Mouse (Mus musculus): ENCODE results near the gene Sh3bp4. TPM values are rescaled to one million over a fixed set of nuclear protein-coding genes. Genes with fewer than 3 reads are reported as not detected.

Sh3bp4 gene
- total and polyA plus RNA-seq, 3 experiments, result not detected

- peaks cover 89% of the 10 kb centered on the region for H3K9me3 ChIP-seq (replicated peaks; ENCODE audit: low read length)
- in situ Hi-C loops (cut with MboI; ENCODE audit: low pct_ligation_motif_present, low pct_unique_long_range_greater_than_20kb, low sequenced_read_pairs), result loop anchor here (25.0 kb wide), 1 partner anchor 447 kb away; no protein-coding TSS in a partner anchor
- H3K4me3 ChIP-seq (replicated peaks in 1 of 3; ENCODE audit: low read depth in 2 of 3, low read length in 2 of 3, poor library complexity in 1 of 3), result no peak overlapping the region
- TF ChIP-seq JUND (conservative IDR thresholded peaks at IDR 0.05; ENCODE audit: low read depth, low read length), result no peak
- TF ChIP-seq UBTF (IDR thresholded peaks at IDR 0.05; ENCODE audit: low read depth, low read length), result no peak
- TF ChIP-seq CHD2 (IDR thresholded peaks at IDR 0.05; ENCODE audit: low read length), result no peak
- no peak for TF ChIP-seq USF1 (IDR thresholded peaks at IDR 0.05; ENCODE audit: low read depth, low read length)
- dilution Hi-C loops (cut with MboI; ENCODE audit: extremely low pct_ligation_motif_present, extremely low pct_unique_long_range_greater_than_20kb, low sequenced_read_pairs), result no loop called here
- no peak overlapping the region for H3K27ac ChIP-seq (ENCODE audit: insufficient read depth, low read depth)
- no peaks in the 10 kb centered on the region for H3K79me2 ChIP-seq (replicated peaks; ENCODE audit: control insufficient read depth, extremely low read depth, insufficient read depth, poor library complexity, severe bottlenecking)
- H3K4me1 ChIP-seq (ENCODE audit: control insufficient read depth in 1 of 2, insufficient read depth in 2 of 2), result no peaks in the 10 kb centered on the region
- DNase-seq (ENCODE audit: extremely low read depth), result no peak
- H3K4me2 ChIP-seq (ENCODE audit: insufficient read depth, low read depth, poor library complexity, severe bottlenecking), result no peak overlapping the region
- no peaks in the 10 kb centered on the region for H3K36me3 ChIP-seq (replicated peaks in 1 of 2; ENCODE audit: control insufficient read depth in 1 of 2, insufficient read depth in 1 of 2, low read length in 1 of 2)
- no peaks in the 10 kb centered on the region for H3K27me3 ChIP-seq (replicated peaks)
- H3K9ac ChIP-seq (ENCODE audit: insufficient read depth, low read depth), result no peak overlapping the region
These were observed 114.0 kb downstream of the Sh3bp4 start for GRCm38 (mm10) chr1:89184111-89184785.

GRCm38 (mm10) chr1:89184839-89185238 lies 114.6 kb downstream of the Sh3bp4 start:
- H3K4me1 ChIP-seq (ENCODE audit: control insufficient read depth in 1 of 2, insufficient read depth in 2 of 2), result no peaks in the 10 kb centered on the region
- no peak overlapping the region for H3K4me3 ChIP-seq (replicated peaks in 1 of 3; ENCODE audit: low read depth in 2 of 3, low read length in 2 of 3, poor library complexity in 1 of 3)
- no peaks in the 10 kb centered on the region for H3K27me3 ChIP-seq (replicated peaks)
- peaks cover 85% of the 10 kb centered on the region for H3K9me3 ChIP-seq (replicated peaks; ENCODE audit: low read length)
- H3K36me3 ChIP-seq (replicated peaks in 1 of 2; ENCODE audit: control insufficient read depth in 1 of 2, insufficient read depth in 1 of 2, low read length in 1 of 2), result no peaks in the 10 kb centered on the region
- no peak overlapping the region for H3K9ac ChIP-seq (ENCODE audit: insufficient read depth, low read depth)
- in situ Hi-C loops (cut with MboI; ENCODE audit: low pct_ligation_motif_present, low pct_unique_long_range_greater_than_20kb, low sequenced_read_pairs), result loop anchor here (25.0 kb wide), 1 partner anchor 448 kb away; no protein-coding TSS in a partner anchor
- dilution Hi-C loops (cut with MboI; ENCODE audit: extremely low pct_ligation_motif_present, extremely low pct_unique_long_range_greater_than_20kb, low sequenced_read_pairs), result no loop called here
- no peak overlapping the region for H3K4me2 ChIP-seq (ENCODE audit: insufficient read depth, low read depth, poor library complexity, severe bottlenecking)
- TF ChIP-seq ZKSCAN1 (IDR thresholded peaks at IDR 0.05; ENCODE audit: borderline replicate concordance, low read depth, low read length) (no peak), IRF4 (IDR thresholded peaks at IDR 0.05; ENCODE audit: low read depth, low read length) (no peak), USF1 (IDR thresholded peaks at IDR 0.05; ENCODE audit: low read depth, low read length) (no peak), CHD1 (IDR thresholded peaks at IDR 0.05; ENCODE audit: low read depth, low read length) (no peak)
- no peaks in the 10 kb centered on the region for H3K79me2 ChIP-seq (replicated peaks; ENCODE audit: control insufficient read depth, extremely low read depth, insufficient read depth, poor library complexity, severe bottlenecking)
- no peak for DNase-seq (ENCODE audit: extremely low read depth)
- H3K27ac ChIP-seq (ENCODE audit: insufficient read depth, low read depth), result no peak overlapping the region

GRCm38 (mm10) chr1:89187441-89187840 lies 117.2 kb downstream of the Sh3bp4 start:
- Histone ChIP-seq H3K4me3 (replicated peaks in 1 of 3; ENCODE audit: low read depth in 2 of 3, low read length in 2 of 3, poor library complexity in 1 of 3) (no peak overlapping the region), H3K27me3 (replicated peaks) (no peaks in the 10 kb centered on the region), H3K4me2 (ENCODE audit: insufficient read depth, low read depth, poor library complexity, severe bottlenecking) (no peak overlapping the region), H3K9ac (ENCODE audit: insufficient read depth, low read depth) (no peak overlapping the region), H3K27ac (ENCODE audit: insufficient read depth, low read depth) (no peak overlapping the region), H3K9me3 (replicated peaks; ENCODE audit: low read length) (peaks cover 89% of the 10 kb centered on the region), H3K4me1 (ENCODE audit: control insufficient read depth in 1 of 2, insufficient read depth in 2 of 2) (no peaks in the 10 kb centered on the region), H3K79me2 (replicated peaks; ENCODE audit: control insufficient read depth, extremely low read depth, insufficient read depth, poor library complexity, severe bottlenecking) (no peaks in the 10 kb centered on the region), H3K36me3 (replicated peaks in 1 of 2; ENCODE audit: control insufficient read depth in 1 of 2, insufficient read depth in 1 of 2, low read length in 1 of 2) (no peaks in the 10 kb centered on the region)
- in situ Hi-C loops (cut with MboI; ENCODE audit: low pct_ligation_motif_present, low pct_unique_long_range_greater_than_20kb, low sequenced_read_pairs) (loop anchor here (25.0 kb wide), 1 partner anchor 450 kb away; no protein-coding TSS in a partner anchor), dilution Hi-C loops (cut with MboI; ENCODE audit: extremely low pct_ligation_motif_present, extremely low pct_unique_long_range_greater_than_20kb, low sequenced_read_pairs) (no loop called here)
- TF ChIP-seq SIN3A (IDR thresholded peaks at IDR 0.05; ENCODE audit: low read length) (no peak), UBTF (IDR thresholded peaks at IDR 0.05; ENCODE audit: low read depth, low read length) (no peak), CHD2 (IDR thresholded peaks at IDR 0.05; ENCODE audit: low read length) (no peak)
- no peak for DNase-seq (ENCODE audit: extremely low read depth)
